Mouse (Mus musculus) 416B (cell line): ENCODE measurements around the gene Nnat.

Experiments
- DNase-seq: peaks from one replicate; pipeline ENCODE4 v3.0.0; 2011; ENCODE audit warnings: low read depth

The Nnat gene

GRCm38 (mm10) chr2:157605025-157605675 lies 45.3 kb downstream of the Nnat start:
- DNase-seq: peak; percentile 53

- no peak for DNase-seq
Observed at GRCm38 (mm10) chr2:157607542-157608236, 47.8 kb downstream of the Nnat start.

GRCm38 (mm10) chr2:157611735-157612134 lies 51.9 kb downstream of the Nnat start:
- no peak for DNase-seq
